Mouse (Mus musculus): ENCODE results near the gene Yeats4. TPM values are rescaled to one million over a fixed set of nuclear protein-coding genes. Genes with fewer than 3 reads are reported as not detected.
A peak's percentile ranks its signal among the peaks of the same experiment; 100 is the strongest.

Gene Yeats4
- polyA plus RNA-seq, 1 experiment from 2014 or later, result 67.0 TPM

GRCm38 (mm10) chr10:117208221-117208620 is 16.1 kb downstream of the Yeats4 start:
- ATAC-seq (replicated peaks; ENCODE audit: low FRiP score, low read depth), result no peak
- Histone ChIP-seq H3K4me1 (replicated peaks; ENCODE audit: insufficient read depth, low read length) (no peaks in the 10 kb centered on the region), H3K36me3 (ENCODE audit: insufficient read depth, low read length) (no peaks in the 10 kb centered on the region), H3K4me2 (ENCODE audit: low read length) (no peak overlapping the region), H3K27me3 (ENCODE audit: insufficient read depth, low read length) (no peaks in the 10 kb centered on the region), H3K27ac (no peak overlapping the region), H3K9ac (ENCODE audit: low read depth, low read length) (no peak overlapping the region), H3K4me3 (replicated peaks; ENCODE audit: low read depth, low read length) (no peak overlapping the region), H3K9me3 (replicated peaks; ENCODE audit: low read length) (no peaks in the 10 kb centered on the region)
- WGBS, result 37% methylated on average over 15 of the region's 15 CpGs
- DNase-seq (ENCODE audit: low spot score), result no peak
- TF ChIP-seq CTCF (IDR thresholded peaks at IDR 0.05; ENCODE audit: low read depth), result no peak

GRCm38 (mm10) chr10:117206070-117206469 is 18.2 kb downstream of the Yeats4 start:
- Histone ChIP-seq H3K4me2 (ENCODE audit: low read length) (no peak overlapping the region), H3K4me1 (replicated peaks; ENCODE audit: insufficient read depth, low read length) (no peaks in the 10 kb centered on the region), H3K4me3 (replicated peaks; ENCODE audit: low read depth, low read length) (no peak overlapping the region), H3K9me3 (replicated peaks; ENCODE audit: low read length) (no peaks in the 10 kb centered on the region), H3K27ac (no peak overlapping the region), H3K27me3 (ENCODE audit: insufficient read depth, low read length) (no peaks in the 10 kb centered on the region), H3K36me3 (ENCODE audit: insufficient read depth, low read length) (no peaks in the 10 kb centered on the region), H3K9ac (ENCODE audit: low read depth, low read length) (no peak overlapping the region)
- ATAC-seq (replicated peaks; ENCODE audit: low FRiP score, low read depth) (no peak), DNase-seq (ENCODE audit: low spot score) (no peak)
- WGBS, result 95% methylated on average over 3 of the region's 3 CpGs
- no peak for TF ChIP-seq CTCF (IDR thresholded peaks at IDR 0.05; ENCODE audit: low read depth)

GRCm38 (mm10) chr10:117203558-117203981 is 20.7 kb downstream of the Yeats4 start:
- peak; percentile 44 for TF ChIP-seq CTCF (IDR thresholded peaks at IDR 0.05; ENCODE audit: low read depth)
- H3K9me3 ChIP-seq (replicated peaks; ENCODE audit: low read length), result no peaks in the 10 kb centered on the region
- 77% methylated on average over 2 of the region's 2 CpGs for WGBS
- no peaks in the 10 kb centered on the region for H3K27me3 ChIP-seq (ENCODE audit: insufficient read depth, low read length)
- H3K36me3 ChIP-seq (ENCODE audit: insufficient read depth, low read length), result no peaks in the 10 kb centered on the region
- H3K4me2 ChIP-seq (ENCODE audit: low read length), result no peak overlapping the region
- no peak overlapping the region for H3K4me3 ChIP-seq (replicated peaks; ENCODE audit: low read depth, low read length)
- H3K27ac ChIP-seq, result no peak overlapping the region
- ATAC-seq (replicated peaks; ENCODE audit: low FRiP score, low read depth) (no peak), DNase-seq (ENCODE audit: low spot score) (peak; percentile 30)
- no peaks in the 10 kb centered on the region for H3K4me1 ChIP-seq (replicated peaks; ENCODE audit: insufficient read depth, low read length)
- H3K9ac ChIP-seq (ENCODE audit: low read depth, low read length), result no peak overlapping the region

GRCm38 (mm10) chr10:117202981-117203557 is 21.2 kb downstream of the Yeats4 start:
- DNase-seq (ENCODE audit: low spot score), result no peak
- WGBS, result 55% methylated on average over 17 of the region's 17 CpGs
- Histone ChIP-seq H3K9me3 (replicated peaks; ENCODE audit: low read length) (no peaks in the 10 kb centered on the region), H3K4me1 (replicated peaks; ENCODE audit: insufficient read depth, low read length) (no peaks in the 10 kb centered on the region), H3K27ac (no peak overlapping the region), H3K27me3 (ENCODE audit: insufficient read depth, low read length) (no peaks in the 10 kb centered on the region), H3K36me3 (ENCODE audit: insufficient read depth, low read length) (no peaks in the 10 kb centered on the region), H3K9ac (ENCODE audit: low read depth, low read length) (no peak overlapping the region), H3K4me3 (replicated peaks; ENCODE audit: low read depth, low read length) (no peak overlapping the region), H3K4me2 (ENCODE audit: low read length) (no peak overlapping the region)
- no peak for ATAC-seq (replicated peaks; ENCODE audit: low FRiP score, low read depth)
- TF ChIP-seq CTCF (IDR thresholded peaks at IDR 0.05; ENCODE audit: low read depth), result no peak

GRCm38 (mm10) chr10:117199701-117200100 is 24.6 kb downstream of the Yeats4 start:
- DNase-seq (ENCODE audit: low spot score), result no peak
- no peak for TF ChIP-seq CTCF (IDR thresholded peaks at IDR 0.05; ENCODE audit: low read depth)
- no peaks in the 10 kb centered on the region for H3K36me3 ChIP-seq (ENCODE audit: insufficient read depth, low read length)
- H3K9me3 ChIP-seq (replicated peaks; ENCODE audit: low read length), result no peaks in the 10 kb centered on the region
- no peak overlapping the region for H3K27ac ChIP-seq
- H3K4me1 ChIP-seq (replicated peaks; ENCODE audit: insufficient read depth, low read length), result no peaks in the 10 kb centered on the region
- no peaks in the 10 kb centered on the region for H3K27me3 ChIP-seq (ENCODE audit: insufficient read depth, low read length)
- no peak overlapping the region for H3K4me3 ChIP-seq (replicated peaks; ENCODE audit: low read depth, low read length)
- ATAC-seq (replicated peaks; ENCODE audit: low FRiP score, low read depth), result no peak
- H3K9ac ChIP-seq (ENCODE audit: low read depth, low read length), result no peak overlapping the region
- H3K4me2 ChIP-seq (ENCODE audit: low read length), result no peak overlapping the region
- 69% methylated on average over 3 of the region's 3 CpGs for WGBS

GRCm38 (mm10) chr10:117196696-117197095 is 27.6 kb downstream of the Yeats4 start:
- 92% methylated on average over 3 of the region's 3 CpGs for WGBS
- Histone ChIP-seq H3K4me1 (replicated peaks; ENCODE audit: insufficient read depth, low read length) (no peaks in the 10 kb centered on the region), H3K9me3 (replicated peaks; ENCODE audit: low read length) (no peaks in the 10 kb centered on the region), H3K4me3 (replicated peaks; ENCODE audit: low read depth, low read length) (no peak overlapping the region), H3K27ac (no peak overlapping the region), H3K9ac (ENCODE audit: low read depth, low read length) (no peak overlapping the region), H3K27me3 (ENCODE audit: insufficient read depth, low read length) (no peaks in the 10 kb centered on the region), H3K36me3 (ENCODE audit: insufficient read depth, low read length) (no peaks in the 10 kb centered on the region), H3K4me2 (ENCODE audit: low read length) (no peak overlapping the region)
- ATAC-seq (replicated peaks; ENCODE audit: low FRiP score, low read depth), result no peak
- no peak for DNase-seq (ENCODE audit: low spot score)
- TF ChIP-seq CTCF (IDR thresholded peaks at IDR 0.05; ENCODE audit: low read depth), result no peak

GRCm38 (mm10) chr10:117195748-117196147 is 28.6 kb downstream of the Yeats4 start:
- DNase-seq (ENCODE audit: low spot score) (no peak), ATAC-seq (replicated peaks; ENCODE audit: low FRiP score, low read depth) (no peak)
- no peak overlapping the region for H3K27ac ChIP-seq
- no peak overlapping the region for H3K4me3 ChIP-seq (replicated peaks; ENCODE audit: low read depth, low read length)
- H3K9me3 ChIP-seq (replicated peaks; ENCODE audit: low read length), result no peaks in the 10 kb centered on the region
- WGBS, result 98% methylated on average over 4 of the region's 4 CpGs
- no peak for TF ChIP-seq CTCF (IDR thresholded peaks at IDR 0.05; ENCODE audit: low read depth)
- no peaks in the 10 kb centered on the region for H3K27me3 ChIP-seq (ENCODE audit: insufficient read depth, low read length)
- no peak overlapping the region for H3K4me2 ChIP-seq (ENCODE audit: low read length)
- no peak overlapping the region for H3K9ac ChIP-seq (ENCODE audit: low read depth, low read length)
- H3K36me3 ChIP-seq (ENCODE audit: insufficient read depth, low read length), result no peaks in the 10 kb centered on the region
- H3K4me1 ChIP-seq (replicated peaks; ENCODE audit: insufficient read depth, low read length), result no peaks in the 10 kb centered on the region
